ENCODE assay signal across 8 mouse cellular contexts in the genomic region with DNA sequence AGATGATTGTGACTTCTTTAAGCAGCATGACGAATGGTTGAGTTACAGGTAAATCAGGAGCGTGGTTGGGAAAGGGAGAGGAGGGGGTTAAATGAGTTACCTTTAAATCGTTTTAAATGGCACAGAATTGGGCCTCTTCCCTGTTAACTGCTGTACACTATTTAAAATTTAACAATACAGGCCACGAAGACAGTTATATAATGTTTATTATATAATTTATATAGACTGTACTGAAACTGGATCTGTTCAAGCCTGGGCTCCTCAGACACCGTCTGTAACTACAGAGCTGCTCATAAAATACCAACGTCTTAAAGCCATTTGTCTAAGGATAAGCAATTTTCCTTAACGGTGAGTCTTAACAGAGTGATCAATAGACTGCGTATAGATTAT. TPM values are rescaled to one million over a fixed set of nuclear protein-coding genes. Genes with fewer than 3 reads are reported as not detected.
DNase-seq lines count a peak whose midpoint lies in the region; ATAC-seq and TF ChIP-seq lines count a peak whose summit lies in the region.

No protein-coding gene starts in this region.

- H3K4me1 ChIP-seq in kidney, adult 2 months (ENCODE audit: control insufficient read depth, insufficient read depth, low read length) = peaks cover 9% of the 10 kb centered on the region; the same call in 1 of the 2 replicates
- H3K4me1 ChIP-seq in bone marrow macrophage, adult 2 months (ENCODE audit: control insufficient read depth, insufficient read depth, low read length) = peaks cover 31% of the 10 kb centered on the region
- H3K4me1 ChIP-seq in hindbrain, embryonic 13.5 days (replicated peaks) = peaks cover 60% of the 10 kb centered on the region
- peaks cover 69% of the 10 kb centered on the region for H3K4me1 ChIP-seq in midbrain, embryonic 13.5 days (replicated peaks)

- no peaks in the 10 kb centered on the region for H3K27me3 ChIP-seq in kidney, adult 2 months (replicated peaks; ENCODE audit: control insufficient read depth, insufficient read depth, low read length)
- no peaks in the 10 kb centered on the region for H3K27me3 ChIP-seq in hindbrain, embryonic 13.5 days
- no peaks in the 10 kb centered on the region for H3K27me3 ChIP-seq in midbrain, embryonic 13.5 days

- no peak for TF ChIP-seq CTCF in kidney, adult 2 months (conservative IDR thresholded peaks at IDR 0.05; ENCODE audit: insufficient read depth, insufficient read length, low read depth, low read length)
- TF ChIP-seq CTCF in bone marrow macrophage, adult 2 months (IDR thresholded peaks at IDR 0.05; ENCODE audit: low read depth, low read length) = no peak

- no peak for ATAC-seq in hindbrain, embryonic 13.5 days (ENCODE audit: low FRiP score)
- no peak for ATAC-seq in midbrain, embryonic 13.5 days
- no peak for ATAC-seq in inflammation-experienced regulatory T-cells, adult 6 months

- no peaks in the 10 kb centered on the region for H3K9me3 ChIP-seq in hindbrain, embryonic 13.5 days
- H3K9me3 ChIP-seq in midbrain, embryonic 13.5 days = no peaks in the 10 kb centered on the region

- DNase-seq in kidney, adult 2 months = no peak
- no peak for DNase-seq in kidney, adult 9 months
- no peak for DNase-seq in left cerebral cortex, adult 18-20 months (ENCODE audit: low spot score in 2 of 2)
- DNase-seq in layer of hippocampus, adult 18-20 months (ENCODE audit: low spot score in 2 of 2) = no peak

- peak overlapping the region; percentile 94 for H3K9ac ChIP-seq in hindbrain, embryonic 13.5 days
- H3K9ac ChIP-seq in midbrain, embryonic 13.5 days (replicated peaks) = peak overlapping the region; percentile 89

- H3K4me2 ChIP-seq in hindbrain, embryonic 13.5 days = peak overlapping the region; percentile 80
- H3K4me2 ChIP-seq in midbrain, embryonic 13.5 days (replicated peaks) = peak overlapping the region; percentile 82

- TF ChIP-seq POLR2A in kidney, adult 2 months (IDR thresholded peaks at IDR 0.05; ENCODE audit: low read depth, low read length) = no peak
- no peak for TF ChIP-seq POLR2A in bone marrow macrophage, adult 2 months (IDR thresholded peaks at IDR 0.05; ENCODE audit: borderline replicate concordance, low read depth, low read length)

- no peaks in the 10 kb centered on the region for H3K36me3 ChIP-seq in kidney, adult 2 months (ENCODE audit: control insufficient read depth, insufficient read depth, low read length)
- peaks cover 9% of the 10 kb centered on the region for H3K36me3 ChIP-seq in hindbrain, embryonic 13.5 days
- peaks cover 9% of the 10 kb centered on the region for H3K36me3 ChIP-seq in midbrain, embryonic 13.5 days

- H3K27ac ChIP-seq in kidney, adult 2 months (ENCODE audit: insufficient read depth, low read depth, low read length) = peak overlapping the region; percentile 3; the same call in 1 of the 2 replicates
- peak overlapping the region; percentile 90 for H3K27ac ChIP-seq in bone marrow macrophage, adult 2 months (ENCODE audit: insufficient read depth, low read depth, low read length)
- peak overlapping the region; percentile 100 for H3K27ac ChIP-seq in hindbrain, embryonic 13.5 days
- H3K27ac ChIP-seq in midbrain, embryonic 13.5 days = peak overlapping the region; percentile 100

- 11% methylated on average over 8 of the region's 8 CpGs for WGBS in kidney, adult 2 months
- WGBS in hindbrain, embryonic 13.5 days = 27% methylated on average over 8 of the region's 8 CpGs
- 23% methylated on average over 8 of the region's 8 CpGs for WGBS in midbrain, embryonic 13.5 days

- H3K4me3 ChIP-seq in kidney, adult 2 months (ENCODE audit: insufficient read depth, low read depth, low read length) = peak overlapping the region; percentile 81; the same call in 1 of the 2 replicates
- H3K4me3 ChIP-seq in bone marrow macrophage, adult 2 months (ENCODE audit: insufficient read depth, low read length) = peak overlapping the region; percentile 85
- peak overlapping the region; percentile 96 for H3K4me3 ChIP-seq in hindbrain, embryonic 13.5 days
- H3K4me3 ChIP-seq in midbrain, embryonic 13.5 days (replicated peaks) = peak overlapping the region; percentile 87

RNA-seq across cellular contexts. Expression of gene Hist3h2a, which starts 1.4 kb away (rescaled TPM):
- 29.0 and 29.5 TPM in 2 replicates for polyA plus RNA-seq in kidney, adult 2 months (2012; rRNA removed)
- 32.0 and 37.9 TPM in 2 replicates for polyA plus RNA-seq in bone marrow macrophage, adult 2 months (2012; ENCODE audit: insufficient read depth, insufficient read length, missing spikeins)
- polyA plus RNA-seq in hindbrain, embryonic 13.5 days (2015; fragmentation: Nextera tagmentation; extraction: Ambion mirVana) = 138 and 142 TPM in 2 replicates
- 149 and 155 TPM in 2 replicates for polyA plus RNA-seq in midbrain, embryonic 13.5 days (2015; fragmentation: Nextera tagmentation; extraction: Ambion mirVana)
- total RNA-seq in left cerebral cortex, adult 18-20 months (2021) = 10 to 100 TPM; 62.8 to 63.7 TPM
- total RNA-seq in layer of hippocampus, adult 18-20 months (2021) = 10 to 100 TPM; 69.9 to 70.6 TPM
- 1 to 10 TPM; 3.1 to 5.0 (median 4.2) TPM for polyA plus RNA-seq in inflammation-experienced regulatory T-cells, adult 6 months (2017; shearing (Covaris generic))

RNA-seq across cellular contexts. Expression of gene Trim17, which starts 1.4 kb away (rescaled TPM):
- 0.34 and 0.48 TPM in 2 replicates for polyA plus RNA-seq in kidney, adult 2 months (2012; rRNA removed)
- polyA plus RNA-seq in bone marrow macrophage, adult 2 months (2012; ENCODE audit: insufficient read depth, insufficient read length, missing spikeins) = 0.28 TPM in 1 of 2 replicates, not detected in the other
- 1.6 TPM in 2 replicates for polyA plus RNA-seq in hindbrain, embryonic 13.5 days (2015; fragmentation: Nextera tagmentation; extraction: Ambion mirVana)
- 1.1 and 1.3 TPM in 2 replicates for polyA plus RNA-seq in midbrain, embryonic 13.5 days (2015; fragmentation: Nextera tagmentation; extraction: Ambion mirVana)
- 1 to 10 TPM; 4.0 to 5.0 TPM for total RNA-seq in left cerebral cortex, adult 18-20 months (2021)
- total RNA-seq in layer of hippocampus, adult 18-20 months (2021) = 1 to 10 TPM; 4.7 to 5.7 TPM
- under 1 TPM in 2 of 3 experiments, not detected in 1; 0.14 to 0.40 TPM for polyA plus RNA-seq in inflammation-experienced regulatory T-cells, adult 6 months (2017; shearing (Covaris generic))

RNA-seq across cellular contexts. Expression of gene Hist3h2ba, which starts 7.1 kb away (rescaled TPM):
- 3.0 and 5.3 TPM in 2 replicates for polyA plus RNA-seq in kidney, adult 2 months (2012; rRNA removed)
- 1.4 TPM in 1 of 2 replicates, not detected in the other for polyA plus RNA-seq in bone marrow macrophage, adult 2 months (2012; ENCODE audit: insufficient read depth, insufficient read length, missing spikeins)
- 285 and 298 TPM in 2 replicates for polyA plus RNA-seq in hindbrain, embryonic 13.5 days (2015; fragmentation: Nextera tagmentation; extraction: Ambion mirVana)
- polyA plus RNA-seq in midbrain, embryonic 13.5 days (2015; fragmentation: Nextera tagmentation; extraction: Ambion mirVana) = 383 and 402 TPM in 2 replicates
- 100 to 1,000 TPM in 1 of 2 experiments, 10 to 100 TPM in 1; 99.3 to 112 TPM for total RNA-seq in left cerebral cortex, adult 18-20 months (2021)
- total RNA-seq in layer of hippocampus, adult 18-20 months (2021) = 10 to 100 TPM; 82.1 to 87.0 TPM
- 1 to 10 TPM; 2.9 to 5.2 (median 4.3) TPM for polyA plus RNA-seq in inflammation-experienced regulatory T-cells, adult 6 months (2017; shearing (Covaris generic))

RNA-seq across cellular contexts. Expression of gene Rnf187, which starts 17.1 kb away (rescaled TPM):
- 251 and 307 TPM in 2 replicates for polyA plus RNA-seq in kidney, adult 2 months (2012; rRNA removed)
- polyA plus RNA-seq in bone marrow macrophage, adult 2 months (2012; ENCODE audit: insufficient read depth, insufficient read length, missing spikeins) = 99.5 and 112 TPM in 2 replicates
- 522 and 540 TPM in 2 replicates for polyA plus RNA-seq in hindbrain, embryonic 13.5 days (2015; fragmentation: Nextera tagmentation; extraction: Ambion mirVana)
- 453 and 491 TPM in 2 replicates for polyA plus RNA-seq in midbrain, embryonic 13.5 days (2015; fragmentation: Nextera tagmentation; extraction: Ambion mirVana)
- total RNA-seq in left cerebral cortex, adult 18-20 months (2021) = 100 to 1,000 TPM; 485 to 490 TPM
- 100 to 1,000 TPM; 493 to 502 TPM for total RNA-seq in layer of hippocampus, adult 18-20 months (2021)
- 10 to 100 TPM; 12.8 to 24.5 (median 15.7) TPM for polyA plus RNA-seq in inflammation-experienced regulatory T-cells, adult 6 months (2017; shearing (Covaris generic))

RNA-seq across cellular contexts. Expression of gene Trim11, which starts 22.0 kb away (rescaled TPM):
- 19.4 and 20.7 TPM in 2 replicates for polyA plus RNA-seq in kidney, adult 2 months (2012; rRNA removed)
- 21.2 and 22.6 TPM in 2 replicates for polyA plus RNA-seq in bone marrow macrophage, adult 2 months (2012; ENCODE audit: insufficient read depth, insufficient read length, missing spikeins)
- 20.8 and 21.8 TPM in 2 replicates for polyA plus RNA-seq in hindbrain, embryonic 13.5 days (2015; fragmentation: Nextera tagmentation; extraction: Ambion mirVana)
- 18.7 and 21.9 TPM in 2 replicates for polyA plus RNA-seq in midbrain, embryonic 13.5 days (2015; fragmentation: Nextera tagmentation; extraction: Ambion mirVana)
- total RNA-seq in left cerebral cortex, adult 18-20 months (2021) = 10 to 100 TPM; 22.5 to 25.4 TPM
- 10 to 100 TPM; 29.1 to 30.4 TPM for total RNA-seq in layer of hippocampus, adult 18-20 months (2021)
- polyA plus RNA-seq in inflammation-experienced regulatory T-cells, adult 6 months (2017; shearing (Covaris generic)) = 10 to 100 TPM; 18.8 to 24.0 (median 20.3) TPM

Comparison
In these comparisons a context has a peak if more than half of its experiments do, and no peak if none do; other contexts are left out.
1. H3K27ac ChIP-seq: peak in every context shown above with its lines; median percentile 100 in hindbrain, embryonic 13.5 days; 100 in midbrain, embryonic 13.5 days; 90 in bone marrow macrophage, adult 2 months; 3 in kidney, adult 2 months.
2. RNA of gene Hist3h2ba, which starts 7.1 kb away (polyA plus RNA-seq): 383 to 402 TPM in midbrain, embryonic 13.5 days and 285 to 298 TPM in hindbrain, embryonic 13.5 days; 2.9 to 5.2 TPM in inflammation-experienced regulatory T-cells, adult 6 months, 3.0 to 5.3 TPM in kidney, adult 2 months and 1.4 TPM in bone marrow macrophage, adult 2 months; every median in the first group is over 10 times any median in the second.
3. Peak in every context shown above with its lines, with median percentiles within 50 percentile points of each other: H3K4me3 ChIP-seq.